Mouse (Mus musculus): ENCODE data around the gene Stox2.

- no peak for TF ChIP-seq EP300 (IDR thresholded peaks at IDR 0.05; ENCODE audit: low read depth)
- TF ChIP-seq CTCF (IDR thresholded peaks at IDR 0.05; ENCODE audit: low read depth): no peak
Measured at GRCm38 (mm10) chr8:47345772-47346103, 100.4 kb downstream of the Stox2 start.

Data from liver, postnatal 0 days (tissue).